Mouse (Mus musculus) B cell, adult 2 months (primary cell): Measurements from ENCODE around the gene Snd1.

ENCODE experiments used
- DNase-seq, 2 experiments: peaks; one replicate each; pipeline ENCODE4 v3.0.0; 2022

Gene Snd1

GRCm38 (mm10) chr6:28599120-28599519 is 124.2 kb downstream of the Snd1 start:
- DNase-seq = no peak

GRCm38 (mm10) chr6:28600404-28600803 is 125.5 kb downstream of the Snd1 start:
- no peak for DNase-seq

GRCm38 (mm10) chr6:28603401-28603800 is 128.5 kb downstream of the Snd1 start:
- no peak for DNase-seq

- no peak for DNase-seq
Measured at GRCm38 (mm10) chr6:28603823-28604222, 128.9 kb downstream of the Snd1 start.

GRCm38 (mm10) chr6:28609291-28609690 is 134.4 kb downstream of the Snd1 start:
- no peak for DNase-seq

- DNase-seq = no peak
Measured at GRCm38 (mm10) chr6:28610127-28610526, 135.2 kb downstream of the Snd1 start.

- DNase-seq = no peak
Measured at GRCm38 (mm10) chr6:28613441-28613840, 138.5 kb downstream of the Snd1 start.

GRCm38 (mm10) chr6:28614856-28615255 is 139.9 kb downstream of the Snd1 start:
- DNase-seq = no peak

- DNase-seq = no peak
Measured at GRCm38 (mm10) chr6:28615408-28615807, 140.5 kb downstream of the Snd1 start.

- DNase-seq = no peak
Measured at GRCm38 (mm10) chr6:28615966-28616365, 141.0 kb downstream of the Snd1 start.

GRCm38 (mm10) chr6:28618299-28618698 is 143.4 kb downstream of the Snd1 start:
- DNase-seq = no peak

GRCm38 (mm10) chr6:28618751-28619153 is 143.8 kb downstream of the Snd1 start:
- no peak for DNase-seq

GRCm38 (mm10) chr6:28621431-28621830 is 146.5 kb downstream of the Snd1 start:
- no peak for DNase-seq

- no peak for DNase-seq
Measured at GRCm38 (mm10) chr6:28621961-28622360, 147.0 kb downstream of the Snd1 start.

GRCm38 (mm10) chr6:28622522-28622921 is 147.6 kb downstream of the Snd1 start:
- no peak for DNase-seq

GRCm38 (mm10) chr6:28622963-28623362 is 148.0 kb downstream of the Snd1 start:
- DNase-seq = no peak

- DNase-seq = no peak
Measured at GRCm38 (mm10) chr6:28628408-28628807, 153.5 kb downstream of the Snd1 start.

- no peak for DNase-seq
Measured at GRCm38 (mm10) chr6:28629866-28630265, 154.9 kb downstream of the Snd1 start.

GRCm38 (mm10) chr6:28630926-28631325 is 156.0 kb downstream of the Snd1 start:
- DNase-seq = no peak

- no peak for DNase-seq
Measured at GRCm38 (mm10) chr6:28633120-28633519, 158.2 kb downstream of the Snd1 start.

- no peak for DNase-seq
Measured at GRCm38 (mm10) chr6:28633656-28634055, 158.7 kb downstream of the Snd1 start.

- no peak for DNase-seq
Measured at GRCm38 (mm10) chr6:28635092-28635491, 160.2 kb downstream of the Snd1 start.

- DNase-seq = no peak
Measured at GRCm38 (mm10) chr6:28635531-28636348, 160.8 kb downstream of the Snd1 start.

GRCm38 (mm10) chr6:28640088-28640487 is 165.1 kb downstream of the Snd1 start:
- DNase-seq = no peak

GRCm38 (mm10) chr6:28642909-28643308 is 168.0 kb downstream of the Snd1 start:
- no peak for DNase-seq
